Mouse (Mus musculus): Measurements from ENCODE around the gene Hs2st1. TPM values are rescaled to one million over a fixed set of nuclear protein-coding genes. Genes with fewer than 3 reads are reported as not detected.

Hs2st1 gene
- polyA plus RNA-seq, 1 experiment = 20.3 TPM

DNA sequence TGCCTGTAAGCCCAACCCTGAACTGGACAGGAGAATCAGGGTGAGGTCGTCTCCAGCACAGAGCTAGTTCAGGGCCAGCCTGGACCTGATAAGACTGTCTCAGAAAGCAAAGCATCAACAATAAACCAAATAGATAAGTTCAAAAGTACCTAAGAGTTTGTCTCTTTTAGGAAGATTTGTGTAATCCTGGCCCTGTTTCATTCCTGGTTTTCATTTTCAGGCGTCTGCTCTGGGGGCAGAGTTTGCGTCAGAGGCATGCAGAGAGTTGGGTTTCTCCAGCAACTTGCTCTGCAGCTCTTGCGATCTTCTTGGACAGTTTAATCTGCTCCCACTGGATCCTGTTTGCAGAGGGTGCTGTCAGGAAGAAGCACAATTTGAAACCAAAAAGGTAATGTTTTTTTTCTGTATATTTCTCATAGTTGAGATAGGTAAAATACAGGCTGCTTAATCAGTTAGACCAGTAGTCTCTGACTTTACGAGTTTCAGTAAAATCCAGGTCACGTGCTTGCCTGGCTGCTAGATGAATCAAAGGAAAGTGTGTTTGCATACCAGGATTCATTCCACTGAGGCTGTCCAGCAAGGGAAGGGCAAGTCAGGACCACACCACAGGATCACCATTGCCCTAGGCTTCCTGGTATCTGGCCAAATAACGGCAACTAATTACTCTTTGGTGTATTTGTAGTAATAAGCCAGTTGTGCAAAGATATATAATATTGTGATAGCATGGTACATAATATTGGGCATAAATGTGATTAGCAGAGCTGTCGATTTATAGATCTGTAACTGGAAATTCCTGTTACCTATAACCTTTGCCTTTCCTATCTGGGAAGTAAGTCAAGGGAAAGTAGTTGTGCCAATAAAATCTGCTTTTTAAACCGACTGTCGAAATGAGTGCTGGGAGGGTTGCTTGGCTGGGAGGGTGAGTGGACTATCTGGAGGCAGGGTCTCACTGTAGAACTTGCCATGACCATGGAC, 7.7 kb upstream of the Hs2st1 start:
- H3K79me2 ChIP-seq (ENCODE audit: control insufficient read depth, insufficient read depth) = peaks cover 94% of the 10 kb centered on the region
- TF ChIP-seq FOSL1 (IDR thresholded peaks at IDR 0.05; ENCODE audit: insufficient read depth, low read length, poor library complexity, severe bottlenecking) (no peak), MYOG (IDR thresholded peaks at IDR 0.05; ENCODE audit: control insufficient read depth, extremely low read depth, insufficient read length) (no peak), CEBPB (IDR thresholded peaks at IDR 0.05; ENCODE audit: low read depth) (no peak), MYOD1 (IDR thresholded peaks at IDR 0.05; ENCODE audit: control insufficient read depth, insufficient read length, low read depth) (no peak), CTCF (IDR thresholded peaks at IDR 0.05; ENCODE audit: control insufficient read depth, insufficient read depth, insufficient read length) (no peak), USF1 (IDR thresholded peaks at IDR 0.05; ENCODE audit: low read depth) (peak; percentile 89), MAX (IDR thresholded peaks at IDR 0.05) (no peak)
- H3K36me3 ChIP-seq (ENCODE audit: control insufficient read depth, insufficient read depth) = peaks cover 79% of the 10 kb centered on the region
- peaks cover 87% of the 10 kb centered on the region for H3K79me3 ChIP-seq (ENCODE audit: low read depth)
- peak overlapping the region; percentile 7 for H3ac ChIP-seq (ENCODE audit: control insufficient read depth, insufficient read length, low read depth)
- no peaks in the 10 kb centered on the region for H3K27me3 ChIP-seq (ENCODE audit: control insufficient read depth, insufficient read depth, insufficient read length)
- H3K4me3 ChIP-seq (ENCODE audit: insufficient read depth, poor library complexity, severe bottlenecking) = no peak overlapping the region

DNA sequence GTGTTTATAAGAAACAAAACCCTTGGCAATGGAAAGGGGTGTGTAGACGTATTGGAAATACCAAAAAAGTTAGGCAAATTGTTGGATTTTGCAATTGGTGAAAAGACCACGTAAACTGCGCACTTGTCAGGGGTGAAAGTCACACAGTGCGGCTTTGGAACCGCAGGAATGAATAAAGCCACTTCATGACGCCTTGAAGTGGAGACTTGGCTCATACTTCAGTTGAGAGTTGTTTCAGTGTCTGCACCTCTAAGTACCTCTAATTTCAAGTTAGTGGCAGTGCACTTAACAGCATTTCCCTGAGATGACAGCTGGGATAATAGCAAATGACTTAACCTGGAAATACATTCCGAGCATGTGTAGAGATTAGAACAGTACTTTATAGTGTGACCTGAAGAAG, 4.3 kb upstream of the Hs2st1 start:
- no peak overlapping the region for H3K4me3 ChIP-seq (ENCODE audit: insufficient read depth, poor library complexity, severe bottlenecking)
- H3K79me3 ChIP-seq (ENCODE audit: low read depth) = peaks cover 76% of the 10 kb centered on the region
- peaks cover 59% of the 10 kb centered on the region for H3K36me3 ChIP-seq (ENCODE audit: control insufficient read depth, insufficient read depth)
- H3K79me2 ChIP-seq (ENCODE audit: control insufficient read depth, insufficient read depth) = peaks cover 89% of the 10 kb centered on the region
- TF ChIP-seq CTCF (IDR thresholded peaks at IDR 0.05; ENCODE audit: control insufficient read depth, insufficient read depth, insufficient read length) (no peak), MAX (IDR thresholded peaks at IDR 0.05) (no peak), MYOG (IDR thresholded peaks at IDR 0.05; ENCODE audit: control insufficient read depth, extremely low read depth, insufficient read length) (no peak), CEBPB (IDR thresholded peaks at IDR 0.05; ENCODE audit: low read depth) (no peak), USF1 (IDR thresholded peaks at IDR 0.05; ENCODE audit: low read depth) (no peak)
- H3K27me3 ChIP-seq (ENCODE audit: control insufficient read depth, insufficient read depth, insufficient read length) = no peaks in the 10 kb centered on the region
- no peak overlapping the region for H3ac ChIP-seq (ENCODE audit: control insufficient read depth, insufficient read length, low read depth)

DNA sequence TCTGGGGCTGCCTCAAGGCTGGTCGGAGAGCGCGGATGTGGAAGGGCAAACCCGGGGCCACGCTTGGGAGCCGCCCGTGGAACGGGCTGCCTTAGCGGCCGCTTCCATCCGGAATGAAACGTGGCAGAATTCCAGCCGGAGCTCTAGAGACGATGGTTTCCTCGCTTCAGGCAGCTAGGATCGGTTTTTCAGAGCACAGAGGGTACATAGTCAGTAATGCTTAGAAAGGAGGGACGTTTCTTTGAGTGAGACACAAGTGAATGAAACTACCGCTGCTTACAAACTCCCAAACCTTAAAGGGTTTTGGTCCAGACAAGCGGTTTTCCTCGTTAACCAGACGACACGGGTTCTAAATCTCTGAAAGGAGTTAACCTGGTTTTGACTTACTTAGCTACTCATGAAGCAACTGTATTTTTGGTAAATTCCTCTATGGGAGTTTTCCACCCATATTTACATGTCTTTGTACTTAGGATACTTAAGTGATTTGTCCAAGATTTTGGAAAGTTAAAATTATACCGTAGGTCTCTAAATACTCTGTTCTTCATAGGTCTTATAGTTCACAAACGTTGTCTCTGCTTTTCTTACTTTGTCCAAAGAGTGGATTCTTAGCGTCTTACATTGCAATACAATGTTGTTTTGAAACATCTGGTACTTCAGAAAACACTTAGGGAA, 971 bp upstream of the Hs2st1 start:
- TF ChIP-seq FOSL1 (IDR thresholded peaks at IDR 0.05; ENCODE audit: insufficient read depth, low read length, poor library complexity, severe bottlenecking) = no peak
- no peak for TF ChIP-seq MYOG (IDR thresholded peaks at IDR 0.05; ENCODE audit: control insufficient read depth, extremely low read depth, insufficient read length)
- no peak for TF ChIP-seq MAX (IDR thresholded peaks at IDR 0.05)
- TF ChIP-seq USF1 (IDR thresholded peaks at IDR 0.05; ENCODE audit: low read depth) = no peak
- TF ChIP-seq CTCF (IDR thresholded peaks at IDR 0.05; ENCODE audit: control insufficient read depth, insufficient read depth, insufficient read length) = no peak
- no peak for TF ChIP-seq CEBPB (IDR thresholded peaks at IDR 0.05; ENCODE audit: low read depth)
- TF ChIP-seq MYOD1 (IDR thresholded peaks at IDR 0.05; ENCODE audit: control insufficient read depth, insufficient read length, low read depth) = no peak
- Histone ChIP-seq H3K36me3 (ENCODE audit: control insufficient read depth, insufficient read depth) (peaks cover 39% of the 10 kb centered on the region), H3K79me3 (ENCODE audit: low read depth) (peaks cover 84% of the 10 kb centered on the region), H3K27me3 (ENCODE audit: control insufficient read depth, insufficient read depth, insufficient read length) (no peaks in the 10 kb centered on the region), H3ac (ENCODE audit: control insufficient read depth, insufficient read length, low read depth) (peak overlapping the region; percentile 94), H3K79me2 (ENCODE audit: control insufficient read depth, insufficient read depth) (peaks cover 95% of the 10 kb centered on the region), H3K4me3 (ENCODE audit: insufficient read depth, poor library complexity, severe bottlenecking) (peak overlapping the region; percentile 50)

DNA sequence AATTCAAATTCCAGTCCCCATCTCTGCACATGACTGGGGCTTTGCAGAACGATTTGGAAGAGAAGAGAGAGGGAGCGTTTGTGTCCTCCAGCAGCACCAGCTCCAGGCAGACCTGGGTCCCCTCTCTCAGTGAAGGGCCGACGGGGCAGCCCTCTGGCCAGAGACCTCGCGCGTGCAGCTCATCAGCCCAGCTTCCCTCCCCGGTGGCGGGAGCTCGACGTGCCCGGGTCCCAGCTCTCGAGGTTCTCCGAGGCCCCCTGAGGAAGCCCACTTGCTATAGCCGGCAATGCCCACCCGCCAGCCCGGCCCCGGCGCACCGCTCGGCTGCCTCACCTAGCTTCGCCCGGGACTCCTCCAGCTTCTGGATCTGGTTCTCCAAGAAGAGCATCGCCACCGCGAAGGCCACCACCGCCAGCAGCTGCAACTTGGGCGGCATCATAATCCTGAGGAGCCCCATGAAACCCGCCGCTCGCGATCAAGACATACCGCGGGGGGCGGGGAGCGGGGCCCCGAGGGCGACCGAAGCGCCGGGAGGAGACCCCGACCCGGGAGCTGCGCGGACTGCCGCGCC, 495 bp downstream of the Hs2st1 start:
- Histone ChIP-seq H3K36me3 (ENCODE audit: control insufficient read depth, insufficient read depth) (peaks cover 27% of the 10 kb centered on the region), H3K4me3 (ENCODE audit: insufficient read depth, poor library complexity, severe bottlenecking) (peak overlapping the region; percentile 81), H3K27me3 (ENCODE audit: control insufficient read depth, insufficient read depth, insufficient read length) (no peaks in the 10 kb centered on the region), H3ac (ENCODE audit: control insufficient read depth, insufficient read length, low read depth) (peak overlapping the region; percentile 96), H3K79me3 (ENCODE audit: low read depth) (peaks cover 85% of the 10 kb centered on the region), H3K79me2 (ENCODE audit: control insufficient read depth, insufficient read depth) (peaks cover 95% of the 10 kb centered on the region)
- TF ChIP-seq MYOG (IDR thresholded peaks at IDR 0.05; ENCODE audit: control insufficient read depth, extremely low read depth, insufficient read length) = no peak
- TF ChIP-seq USF1 (IDR thresholded peaks at IDR 0.05; ENCODE audit: low read depth) = no peak
- TF ChIP-seq CEBPB (IDR thresholded peaks at IDR 0.05; ENCODE audit: low read depth) = no peak
- no peak for TF ChIP-seq MYOD1 (IDR thresholded peaks at IDR 0.05; ENCODE audit: control insufficient read depth, insufficient read length, low read depth)
- no peak for TF ChIP-seq MAX (IDR thresholded peaks at IDR 0.05)
- no peak for TF ChIP-seq FOSL1 (IDR thresholded peaks at IDR 0.05; ENCODE audit: insufficient read depth, low read length, poor library complexity, severe bottlenecking)
- no peak for TF ChIP-seq CTCF (IDR thresholded peaks at IDR 0.05; ENCODE audit: control insufficient read depth, insufficient read depth, insufficient read length)

DNA sequence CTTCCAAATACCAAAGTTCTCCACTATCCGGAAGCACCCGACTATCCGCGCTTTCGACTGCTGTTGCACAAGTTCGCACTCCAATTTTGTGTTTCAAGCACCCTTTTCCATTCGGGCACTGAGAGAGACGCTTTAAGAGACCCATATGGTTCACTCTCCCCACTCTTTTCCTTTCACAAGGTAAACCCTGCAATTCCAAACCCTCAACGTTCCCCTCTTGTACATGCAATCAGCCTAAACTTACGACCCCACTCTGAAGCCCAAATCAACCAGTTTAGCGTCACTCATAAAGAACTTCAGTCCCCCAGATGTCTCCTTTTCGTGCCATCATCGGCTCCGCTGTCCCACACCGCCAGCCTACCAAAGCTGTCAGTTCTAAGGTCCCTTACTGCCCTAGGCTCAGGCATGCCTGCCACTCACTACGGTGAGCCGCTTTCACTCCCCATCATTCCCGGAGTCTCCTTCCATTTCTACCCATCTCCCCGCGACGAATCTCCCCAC, 1.1 kb downstream of the Hs2st1 start:
- H3K79me2 ChIP-seq (ENCODE audit: control insufficient read depth, insufficient read depth) = peaks cover 95% of the 10 kb centered on the region
- H3K36me3 ChIP-seq (ENCODE audit: control insufficient read depth, insufficient read depth) = peaks cover 21% of the 10 kb centered on the region
- no peaks in the 10 kb centered on the region for H3K27me3 ChIP-seq (ENCODE audit: control insufficient read depth, insufficient read depth, insufficient read length)
- TF ChIP-seq CEBPB (IDR thresholded peaks at IDR 0.05; ENCODE audit: low read depth) (peak; percentile 50), MYOD1 (IDR thresholded peaks at IDR 0.05; ENCODE audit: control insufficient read depth, insufficient read length, low read depth) (no peak)
- H3K4me3 ChIP-seq (ENCODE audit: insufficient read depth, poor library complexity, severe bottlenecking) = peak overlapping the region; percentile 81
- H3K79me3 ChIP-seq (ENCODE audit: low read depth) = peaks cover 85% of the 10 kb centered on the region
- H3ac ChIP-seq (ENCODE audit: control insufficient read depth, insufficient read length, low read depth) = peak overlapping the region; percentile 96

Data from C2C12 (cell line).